8 mouse cellular contexts compared by ENCODE assay signal in the genomic region with DNA sequence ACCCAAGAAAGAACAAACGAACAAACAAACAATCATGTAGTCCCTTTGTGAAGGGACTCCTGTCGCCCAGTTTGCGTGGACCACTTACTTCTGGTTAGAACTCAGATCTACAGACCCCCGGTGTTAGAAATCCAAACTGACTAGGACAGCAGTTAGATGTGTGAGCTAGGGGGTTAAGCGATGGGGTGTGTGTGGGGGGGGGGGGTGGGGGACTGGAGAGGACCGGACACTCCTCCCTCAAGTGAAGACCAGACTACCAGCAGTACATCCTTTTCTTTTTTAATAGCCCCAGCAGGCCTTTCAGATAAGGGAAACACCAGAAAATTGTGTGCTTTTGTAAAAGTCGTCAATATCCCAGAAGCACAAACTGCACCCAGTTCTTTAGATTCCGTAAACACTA. TPM values are rescaled to one million over a fixed set of nuclear protein-coding genes. Genes with fewer than 3 reads are reported as not detected.
DNase-seq lines count a peak whose midpoint lies in the region; ATAC-seq and TF ChIP-seq lines count a peak whose summit lies in the region.

No protein-coding gene starts in this region.

- WGBS in heart, embryonic 12.5 days, result 61% methylated on average over 8 of the region's 8 CpGs
- WGBS in hindbrain, embryonic 12.5 days, result 53% methylated on average over 8 of the region's 8 CpGs
- 51% methylated on average over 8 of the region's 8 CpGs for WGBS in liver, embryonic 16.5 days (ENCODE audit: insufficient replicate concordance)

- ATAC-seq in heart, embryonic 12.5 days (ENCODE audit: insufficient number of reproducible peaks, low FRiP score), result no peak
- ATAC-seq in hindbrain, embryonic 12.5 days (ENCODE audit: low FRiP score), result no peak
- ATAC-seq in liver, embryonic 16.5 days (ENCODE audit: low read depth), result no peak

- intact Hi-C loops in heart, postnatal 25 days (cut with DNase I), result loop anchor here (2.0 kb wide), 1 partner anchor 20 kb away; no protein-coding TSS in a partner anchor
- intact Hi-C loops in left cerebral cortex, postnatal 25 days (cut with DNase I), result no loop called here

- no peak overlapping the region for H3K27ac ChIP-seq in heart, embryonic 12.5 days (ENCODE audit: poor library complexity, severe bottlenecking)
- H3K27ac ChIP-seq in bone marrow macrophage, adult 2 months (ENCODE audit: insufficient read depth, low read depth, low read length), result no peak overlapping the region
- peak overlapping the region; percentile 73 for H3K27ac ChIP-seq in hindbrain, embryonic 12.5 days
- peak overlapping the region; percentile 12; the same call in 1 of the 2 replicates for H3K27ac ChIP-seq in liver, embryonic 16.5 days (ENCODE audit: low read length)

- 0 out of 2 replicates have a peak, but pooled peaks cover 3% of the 10 kb centered on the region for H3K27me3 ChIP-seq in heart, embryonic 12.5 days (replicated peaks)
- no peaks in the 10 kb centered on the region for H3K27me3 ChIP-seq in hindbrain, embryonic 12.5 days
- peaks cover 19% of the 10 kb centered on the region for H3K27me3 ChIP-seq in liver, embryonic 16.5 days (ENCODE audit: control insufficient read depth, insufficient read depth, low read depth, low read length)

- no peak for DNase-seq in heart, postnatal 25 days (ENCODE audit: low spot score)
- no peak for DNase-seq in spleen, postnatal 4 days (ENCODE audit: low spot score in 2 of 2)
- no peak for DNase-seq in right cerebral cortex, postnatal 25 days
- no peak for DNase-seq in left cerebral cortex, postnatal 25 days (ENCODE audit: low spot score in 2 of 2)

- no peak overlapping the region for H3K9ac ChIP-seq in heart, embryonic 12.5 days
- no peak overlapping the region for H3K9ac ChIP-seq in hindbrain, embryonic 12.5 days
- H3K9ac ChIP-seq in liver, embryonic 16.5 days (ENCODE audit: low read depth, low read length), result no peak overlapping the region

- peak overlapping the region; percentile 66 for H3K4me2 ChIP-seq in heart, embryonic 12.5 days
- peak overlapping the region; percentile 54 for H3K4me2 ChIP-seq in hindbrain, embryonic 12.5 days (replicated peaks)
- H3K4me2 ChIP-seq in liver, embryonic 16.5 days (ENCODE audit: low read depth, low read length), result peak overlapping the region; percentile 49

- TF ChIP-seq CTCF in bone marrow macrophage, adult 2 months (IDR thresholded peaks at IDR 0.05; ENCODE audit: low read depth, low read length), result no peak

- peaks cover 16% of the 10 kb centered on the region for H3K4me1 ChIP-seq in heart, embryonic 12.5 days (replicated peaks)
- peaks cover 24% of the 10 kb centered on the region for H3K4me1 ChIP-seq in bone marrow macrophage, adult 2 months (ENCODE audit: control insufficient read depth, insufficient read depth, low read length)
- peaks cover 28% of the 10 kb centered on the region for H3K4me1 ChIP-seq in hindbrain, embryonic 12.5 days
- H3K4me1 ChIP-seq in liver, embryonic 16.5 days (ENCODE audit: control insufficient read depth, low read depth, low read length), result no peaks in the 10 kb centered on the region; the same call in none of the 2 replicates

- H3K9me3 ChIP-seq in heart, embryonic 12.5 days (replicated peaks), result no peaks in the 10 kb centered on the region
- H3K9me3 ChIP-seq in hindbrain, embryonic 12.5 days (replicated peaks), result no peaks in the 10 kb centered on the region
- no peaks in the 10 kb centered on the region for H3K9me3 ChIP-seq in liver, embryonic 16.5 days (replicated peaks; ENCODE audit: control insufficient read depth, low read length)

- TF ChIP-seq POLR2A in bone marrow macrophage, adult 2 months (IDR thresholded peaks at IDR 0.05; ENCODE audit: borderline replicate concordance, low read depth, low read length), result no peak

- H3K4me3 ChIP-seq in heart, embryonic 12.5 days, result peak overlapping the region; percentile 49
- peak overlapping the region; percentile 65; the same call in 1 of the 2 replicates for H3K4me3 ChIP-seq in bone marrow macrophage, adult 2 months (ENCODE audit: insufficient read depth, low read length)
- peak overlapping the region; percentile 46; the same call in 1 of the 2 replicates for H3K4me3 ChIP-seq in hindbrain, embryonic 12.5 days
- peak overlapping the region; percentile 54 for H3K4me3 ChIP-seq in liver, embryonic 16.5 days (ENCODE audit: low read depth, low read length)

- H3K36me3 ChIP-seq in heart, embryonic 12.5 days, result no peaks in the 10 kb centered on the region
- H3K36me3 ChIP-seq in hindbrain, embryonic 12.5 days, result no peaks in the 10 kb centered on the region
- no peaks in the 10 kb centered on the region for H3K36me3 ChIP-seq in liver, embryonic 16.5 days (ENCODE audit: control insufficient read depth, insufficient read depth)

RNA-seq across cellular contexts. Expression of gene Acot1, which starts 0.6 kb away (rescaled TPM):
- polyA plus RNA-seq in heart, embryonic 12.5 days (2016; fragmentation: Nextera tagmentation; extraction: Ambion mirVana), result 20.0 and 21.3 TPM in 2 replicates
- 10 to 100 TPM; 35.8 to 47.2 TPM for total RNA-seq in heart, postnatal 25 days (2021)
- polyA plus RNA-seq in bone marrow macrophage, adult 2 months (2012; ENCODE audit: insufficient read depth, insufficient read length, missing spikeins), result 13.0 and 14.5 TPM in 2 replicates
- 60.6 and 70.2 TPM in 2 replicates for polyA plus RNA-seq in hindbrain, embryonic 12.5 days (2016; fragmentation: Nextera tagmentation; extraction: Ambion mirVana)
- polyA plus RNA-seq in liver, embryonic 16.5 days (2015; fragmentation: Nextera tagmentation; extraction: Ambion mirVana), result 30.2 and 36.4 TPM in 2 replicates
- total RNA-seq in left cerebral cortex, postnatal 25 days (2021), result 10 to 100 TPM; 10.3 to 13.8 TPM

RNA-seq across cellular contexts. Expression of gene Acot2, which starts 21.1 kb away (rescaled TPM):
- 43.8 and 45.1 TPM in 2 replicates for polyA plus RNA-seq in heart, embryonic 12.5 days (2016; fragmentation: Nextera tagmentation; extraction: Ambion mirVana)
- 100 to 1,000 TPM; 100 to 107 TPM for total RNA-seq in heart, postnatal 25 days (2021)
- 12.5 and 15.0 TPM in 2 replicates for polyA plus RNA-seq in bone marrow macrophage, adult 2 months (2012; ENCODE audit: insufficient read depth, insufficient read length, missing spikeins)
- 16.1 and 18.0 TPM in 2 replicates for polyA plus RNA-seq in hindbrain, embryonic 12.5 days (2016; fragmentation: Nextera tagmentation; extraction: Ambion mirVana)
- 11.2 and 12.3 TPM in 2 replicates for polyA plus RNA-seq in liver, embryonic 16.5 days (2015; fragmentation: Nextera tagmentation; extraction: Ambion mirVana)
- total RNA-seq in left cerebral cortex, postnatal 25 days (2021), result 10 to 100 TPM in 1 of 2 experiments, 1 to 10 TPM in 1; 9.5 to 12.5 TPM

RNA-seq across cellular contexts. Expression of gene Heatr4, which starts 24.1 kb away (rescaled TPM):
- polyA plus RNA-seq in heart, embryonic 12.5 days (2016; fragmentation: Nextera tagmentation; extraction: Ambion mirVana), result not detected in 2 replicates
- not detected for total RNA-seq in heart, postnatal 25 days (2021)
- not detected in 2 replicates for polyA plus RNA-seq in bone marrow macrophage, adult 2 months (2012; ENCODE audit: insufficient read depth, insufficient read length, missing spikeins)
- polyA plus RNA-seq in hindbrain, embryonic 12.5 days (2016; fragmentation: Nextera tagmentation; extraction: Ambion mirVana), result not detected in 2 replicates
- polyA plus RNA-seq in liver, embryonic 16.5 days (2015; fragmentation: Nextera tagmentation; extraction: Ambion mirVana), result not detected in 2 replicates
- not detected for total RNA-seq in left cerebral cortex, postnatal 25 days (2021)

RNA-seq across cellular contexts. Expression of gene Acot4, which starts 29.4 kb away (rescaled TPM):
- 0.36 and 0.64 TPM in 2 replicates for polyA plus RNA-seq in heart, embryonic 12.5 days (2016; fragmentation: Nextera tagmentation; extraction: Ambion mirVana)
- total RNA-seq in heart, postnatal 25 days (2021), result 1 to 10 TPM in 1 of 2 experiments, under 1 TPM in 1; 0.94 to 1.5 TPM
- 0.09 and 0.36 TPM in 2 replicates for polyA plus RNA-seq in bone marrow macrophage, adult 2 months (2012; ENCODE audit: insufficient read depth, insufficient read length, missing spikeins)
- 0.25 and 0.59 TPM in 2 replicates for polyA plus RNA-seq in hindbrain, embryonic 12.5 days (2016; fragmentation: Nextera tagmentation; extraction: Ambion mirVana)
- 8.4 and 10.0 TPM in 2 replicates for polyA plus RNA-seq in liver, embryonic 16.5 days (2015; fragmentation: Nextera tagmentation; extraction: Ambion mirVana)
- 1 to 10 TPM; 2.4 to 3.7 TPM for total RNA-seq in left cerebral cortex, postnatal 25 days (2021)

RNA-seq across cellular contexts. Expression of gene Gm49366, which starts 30.0 kb away (rescaled TPM):
- not detected in 2 replicates for polyA plus RNA-seq in heart, embryonic 12.5 days (2016; fragmentation: Nextera tagmentation; extraction: Ambion mirVana)
- not detected for total RNA-seq in heart, postnatal 25 days (2021)
- not detected in 2 replicates for polyA plus RNA-seq in bone marrow macrophage, adult 2 months (2012; ENCODE audit: insufficient read depth, insufficient read length, missing spikeins)
- polyA plus RNA-seq in hindbrain, embryonic 12.5 days (2016; fragmentation: Nextera tagmentation; extraction: Ambion mirVana), result not detected in 2 replicates
- polyA plus RNA-seq in liver, embryonic 16.5 days (2015; fragmentation: Nextera tagmentation; extraction: Ambion mirVana), result not detected in 2 replicates
- not detected for total RNA-seq in left cerebral cortex, postnatal 25 days (2021)

Comparison
In these comparisons a context has a peak if more than half of its experiments do, and no peak if none do; other contexts are left out.
1. H3K27ac ChIP-seq: peak in hindbrain, embryonic 12.5 days (single experiment) and liver, embryonic 16.5 days (single experiment); none in heart, embryonic 12.5 days (single experiment) and bone marrow macrophage, adult 2 months (single experiment).
2. Peak in every context shown above with its lines, with median percentiles within 50 percentile points of each other: H3K4me2 ChIP-seq and H3K4me3 ChIP-seq.